Mouse (Mus musculus) embryo, embryonic 10.5 days (tissue): ENCODE measurements around the gene AI481877.

Experiments used
- DNase-seq: peaks from one replicate; pipeline ENCODE4 v3.0.0-alpha.2; 2015; ENCODE audit warnings: low spot score

The AI481877 gene

DNA sequence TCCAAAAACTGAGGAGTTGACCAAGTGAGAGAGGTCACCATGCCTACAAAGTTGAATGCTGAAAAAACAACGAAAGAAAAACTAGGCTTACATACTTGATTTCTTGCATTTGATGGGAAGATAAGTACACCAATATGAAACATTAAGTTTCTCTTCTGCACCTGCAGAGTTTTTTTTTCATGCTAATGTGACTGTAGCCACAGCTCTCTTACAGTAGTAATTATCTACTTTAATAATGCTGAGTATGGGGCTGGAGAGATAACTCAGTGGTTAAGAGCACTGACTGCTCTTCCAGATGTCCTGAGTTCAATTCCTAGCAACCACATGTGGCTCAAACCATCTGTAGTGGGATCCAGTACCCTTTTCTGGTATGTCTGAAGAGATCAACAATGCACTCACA, 13.7 kb downstream of the AI481877 start:
- no peak for DNase-seq

GRCm38 (mm10) chr4:59123557-59123956, 15.2 kb downstream of the AI481877 start:
- no peak for DNase-seq

DNA sequence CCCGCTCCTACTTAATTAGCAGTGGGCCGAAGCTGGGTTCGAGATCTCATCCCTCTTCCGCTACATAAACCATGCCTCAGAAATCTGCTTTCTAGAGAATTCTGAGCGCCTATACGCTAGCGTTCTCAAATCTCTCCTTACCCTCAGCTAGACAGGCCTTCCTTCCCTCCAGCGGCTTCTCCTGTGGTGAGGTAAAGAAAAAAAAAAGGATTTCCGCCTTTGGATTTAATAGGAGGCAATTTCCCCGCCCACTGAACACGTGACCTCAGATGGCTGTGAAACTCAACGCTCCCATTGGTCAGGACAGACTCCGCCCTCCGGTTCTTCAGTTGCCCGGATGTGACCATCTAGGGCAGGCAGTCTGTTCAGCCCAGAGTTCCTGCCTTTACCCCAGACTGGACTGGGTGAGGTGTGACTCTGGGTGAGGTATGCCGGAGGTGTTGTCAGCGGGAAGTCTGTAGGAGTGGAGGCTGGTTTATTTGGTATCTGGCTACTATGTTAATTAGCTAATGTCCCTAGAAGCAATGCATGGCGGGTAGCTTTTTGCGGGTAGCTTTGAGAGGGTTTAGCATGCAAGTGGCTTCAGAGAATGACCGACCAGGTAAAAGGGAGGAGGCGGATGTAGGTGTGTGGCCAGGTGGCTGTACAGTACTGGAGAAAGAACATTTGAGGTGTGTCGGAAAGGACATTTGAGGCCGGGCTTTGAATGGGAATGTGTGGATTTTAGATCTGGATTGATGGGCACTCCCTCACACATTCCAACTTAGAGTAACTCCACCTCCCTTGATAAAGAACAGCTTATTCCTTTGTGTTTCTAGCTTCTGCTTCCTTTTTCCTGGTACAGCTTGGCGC, 20.9 kb downstream of the AI481877 start:
- DNase-seq: no peak

DNA sequence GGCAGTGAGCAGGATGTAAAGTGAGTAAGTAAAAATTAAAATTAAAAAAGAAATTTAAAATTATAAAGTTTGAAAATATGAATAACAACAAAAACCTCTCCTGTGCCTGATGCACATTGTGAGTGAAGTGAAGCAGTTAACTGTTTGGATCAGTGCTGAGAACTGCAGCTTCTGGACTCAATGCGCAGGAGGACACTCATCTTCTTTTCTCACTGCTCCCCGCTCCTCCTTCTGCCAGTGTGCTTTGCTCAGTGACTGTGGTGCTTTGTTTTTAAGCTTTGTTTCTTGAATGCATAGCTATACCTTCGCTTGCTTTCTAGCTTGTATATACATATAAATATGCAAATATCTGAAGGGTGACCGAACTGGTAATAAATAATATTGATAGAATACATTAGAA, 30.1 kb downstream of the AI481877 start:
- no peak for DNase-seq

DNA sequence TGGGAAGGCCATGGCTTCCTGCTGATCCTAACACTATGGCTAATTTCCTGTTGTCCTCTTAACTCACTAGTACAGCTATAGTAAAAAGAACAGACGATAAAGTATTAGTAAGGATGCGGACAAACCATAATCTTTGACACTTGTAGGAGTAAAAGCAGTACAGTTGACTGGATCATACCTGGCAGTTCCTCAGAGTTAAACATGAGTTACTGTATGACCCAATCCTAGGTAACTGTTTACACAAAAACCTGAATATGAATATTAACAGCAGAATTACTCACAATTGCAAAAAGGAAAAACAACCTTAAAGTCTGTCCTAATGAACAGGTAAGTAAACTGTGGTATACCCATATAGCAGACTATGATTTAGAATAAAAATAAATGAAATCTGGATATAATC, 30.9 kb downstream of the AI481877 start:
- DNase-seq: no peak

GRCm38 (mm10) chr4:59106661-59107060, 32.1 kb downstream of the AI481877 start:
- DNase-seq: no peak

DNA sequence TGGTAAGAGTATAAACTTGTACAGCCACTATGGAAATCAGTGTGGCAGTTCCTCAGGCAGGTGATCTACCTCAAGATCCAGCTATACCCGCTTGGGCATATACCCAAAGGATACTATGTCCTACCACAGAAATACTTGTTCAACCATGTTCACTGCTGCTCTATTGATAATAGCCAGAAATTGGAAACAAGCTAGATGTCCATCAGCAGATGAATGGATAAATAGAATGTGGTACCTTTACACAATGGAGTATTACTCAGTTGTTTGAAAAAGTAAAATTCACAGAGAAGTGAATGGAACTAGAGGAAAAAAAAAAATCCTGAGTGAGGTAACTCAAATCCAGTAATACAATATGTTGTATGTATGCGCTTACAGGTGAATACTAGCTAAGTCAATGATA, 34.6 kb downstream of the AI481877 start:
- no peak for DNase-seq

DNA sequence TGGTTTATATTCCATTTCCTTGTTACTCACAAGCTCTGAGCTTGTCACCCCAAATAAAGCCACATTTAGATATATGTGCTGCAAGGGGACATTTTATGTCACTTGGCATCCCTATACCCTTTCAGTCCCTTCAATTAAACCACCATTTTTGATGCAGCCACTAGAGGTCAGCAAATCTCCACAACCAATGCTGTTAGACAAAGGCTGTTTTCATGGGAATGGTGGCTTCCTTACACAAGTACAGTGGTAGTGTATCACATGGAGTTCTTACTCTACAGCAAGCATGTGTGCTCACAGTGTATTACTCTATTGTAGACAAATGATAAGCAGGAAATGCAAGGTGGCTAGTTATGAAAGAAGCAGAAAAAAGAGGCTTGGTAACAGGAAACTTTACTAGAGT, 42.4 kb downstream of the AI481877 start:
- DNase-seq: peak; percentile 93

- no peak for DNase-seq
Observed at GRCm38 (mm10) chr4:59089391-59089790, 49.4 kb downstream of the AI481877 start.

DNA sequence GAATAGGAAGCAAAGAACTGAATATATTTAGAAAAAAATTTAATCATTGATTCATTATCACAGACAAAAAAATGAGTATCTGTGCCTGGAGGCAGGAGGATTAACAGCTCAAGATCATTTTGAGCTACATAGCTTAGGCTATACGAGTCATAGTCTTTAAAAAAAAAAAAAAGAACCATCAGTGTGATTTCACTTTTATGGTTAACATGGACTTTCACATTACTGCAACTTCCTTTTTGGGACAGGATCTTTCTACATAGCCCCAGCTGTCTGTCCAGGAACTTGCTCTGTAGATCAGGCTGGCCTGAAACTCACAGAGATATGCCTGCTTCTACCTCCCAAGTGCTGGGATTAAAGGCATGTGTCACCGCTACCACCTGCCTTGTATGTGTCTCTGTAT, 55.4 kb downstream of the AI481877 start:
- no peak for DNase-seq

GRCm38 (mm10) chr4:59069276-59069675, 69.5 kb downstream of the AI481877 start:
- no peak for DNase-seq

- no peak for DNase-seq
Observed at GRCm38 (mm10) chr4:59062526-59062925, 76.3 kb downstream of the AI481877 start.

DNA sequence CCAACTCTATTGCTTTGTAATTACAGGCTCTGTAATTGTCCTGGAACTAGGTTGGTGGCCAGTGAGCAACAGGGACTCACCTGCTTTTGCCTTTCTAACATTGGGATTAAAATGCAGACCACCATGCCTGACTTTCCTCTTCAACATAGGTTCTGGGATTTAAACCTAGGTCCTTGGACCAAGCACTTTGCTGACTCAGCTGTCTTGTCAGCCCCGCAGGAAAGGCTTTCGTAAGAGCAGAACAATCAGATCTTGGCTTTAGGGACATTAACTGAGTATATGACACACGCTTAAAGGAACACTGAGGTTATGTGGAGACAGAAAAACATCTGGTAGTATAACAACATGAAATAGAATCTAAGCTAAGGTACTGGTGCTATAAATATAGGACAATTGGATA, 80.9 kb downstream of the AI481877 start:
- no peak for DNase-seq

- no peak for DNase-seq
Observed at GRCm38 (mm10) chr4:59051081-59051480, 87.7 kb downstream of the AI481877 start.

DNA sequence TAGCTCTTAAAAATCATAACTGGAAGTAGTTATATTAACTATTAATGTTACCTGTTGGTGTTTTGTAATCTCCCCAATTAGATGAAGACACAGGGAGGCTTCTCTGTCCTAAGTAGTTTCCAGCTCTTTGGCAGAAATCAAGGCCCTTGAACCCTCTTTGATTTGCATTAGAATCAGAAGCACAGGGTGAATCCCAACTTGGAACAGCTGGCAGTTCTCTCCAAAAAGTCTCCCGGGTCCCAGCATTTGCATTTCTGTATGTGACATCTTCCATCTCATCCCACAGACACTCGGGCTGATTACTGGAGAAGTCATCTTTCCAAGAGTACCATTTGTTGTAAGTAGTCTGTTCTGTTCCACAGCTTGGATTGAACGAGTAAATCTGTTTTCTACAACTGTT, 91.6 kb downstream of the AI481877 start:
- no peak for DNase-seq

DNA sequence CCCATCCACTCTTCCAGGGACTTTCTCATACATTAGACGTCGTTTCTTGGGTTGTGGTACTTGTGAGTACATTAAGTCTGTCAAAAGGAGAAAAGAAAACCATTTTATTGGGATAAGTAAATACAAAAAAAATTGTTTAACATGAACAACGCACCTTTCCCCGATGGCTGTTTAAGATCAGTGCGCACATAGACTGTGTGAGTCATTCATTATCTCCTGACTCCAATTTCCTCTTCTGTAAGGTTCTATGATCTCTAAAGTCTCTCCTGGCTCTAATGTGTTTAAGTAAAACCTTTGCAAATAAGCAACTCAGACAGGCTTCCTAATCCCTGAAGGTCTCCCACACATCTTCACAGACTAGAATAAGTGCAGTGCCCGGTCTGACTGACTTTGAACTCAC, 94.9 kb downstream of the AI481877 start:
- no peak for DNase-seq

GRCm38 (mm10) chr4:59043074-59043473, 95.7 kb downstream of the AI481877 start:
- DNase-seq: no peak

DNA sequence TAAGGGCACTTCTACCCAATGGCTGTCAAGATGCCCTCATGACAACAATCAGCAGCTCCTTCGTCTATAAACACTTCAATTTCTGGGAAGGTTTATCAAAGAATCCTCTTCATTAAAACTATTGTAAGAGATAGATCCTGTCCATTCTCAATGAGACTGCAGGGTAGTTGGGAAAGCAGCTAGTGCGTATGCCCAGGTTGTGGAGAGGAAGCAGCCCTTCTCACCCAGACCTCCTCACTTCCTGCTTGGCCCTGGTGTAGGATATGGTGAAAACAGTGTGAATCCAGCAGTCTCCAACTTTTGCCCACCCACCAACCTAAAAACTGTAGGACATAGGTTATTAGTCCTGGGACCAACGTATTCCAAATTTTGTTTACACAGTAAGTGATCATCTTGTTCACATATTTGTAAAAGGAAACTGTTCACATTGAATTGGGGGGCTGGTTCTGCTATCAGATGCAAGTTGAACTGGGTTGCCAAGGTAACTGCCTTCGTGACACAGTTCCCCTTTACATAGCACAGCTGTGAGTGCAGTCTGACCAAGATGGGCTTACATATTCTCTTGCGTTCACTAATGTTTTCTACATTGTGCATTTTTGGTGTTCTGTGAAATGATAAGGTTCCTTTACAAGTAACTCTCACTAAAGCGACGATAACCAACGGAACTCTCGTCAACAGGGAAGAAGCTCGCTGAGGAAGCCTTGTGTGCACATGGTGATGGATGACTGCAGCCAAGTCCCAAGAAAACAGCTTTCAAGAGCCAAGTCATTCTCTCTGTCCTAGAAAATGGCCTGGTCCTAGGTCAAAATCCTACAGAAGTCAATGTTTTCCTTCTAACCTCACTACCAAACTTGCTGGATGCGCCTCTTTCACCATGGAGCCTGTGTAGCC, 98.1 kb downstream of the AI481877 start:
- DNase-seq: no peak

- no peak for DNase-seq
Observed at GRCm38 (mm10) chr4:59037525-59037924, 101.3 kb downstream of the AI481877 start.

- peak; percentile 92 for DNase-seq
Observed at GRCm38 (mm10) chr4:59036490-59037127, 102.2 kb downstream of the AI481877 start.

DNA sequence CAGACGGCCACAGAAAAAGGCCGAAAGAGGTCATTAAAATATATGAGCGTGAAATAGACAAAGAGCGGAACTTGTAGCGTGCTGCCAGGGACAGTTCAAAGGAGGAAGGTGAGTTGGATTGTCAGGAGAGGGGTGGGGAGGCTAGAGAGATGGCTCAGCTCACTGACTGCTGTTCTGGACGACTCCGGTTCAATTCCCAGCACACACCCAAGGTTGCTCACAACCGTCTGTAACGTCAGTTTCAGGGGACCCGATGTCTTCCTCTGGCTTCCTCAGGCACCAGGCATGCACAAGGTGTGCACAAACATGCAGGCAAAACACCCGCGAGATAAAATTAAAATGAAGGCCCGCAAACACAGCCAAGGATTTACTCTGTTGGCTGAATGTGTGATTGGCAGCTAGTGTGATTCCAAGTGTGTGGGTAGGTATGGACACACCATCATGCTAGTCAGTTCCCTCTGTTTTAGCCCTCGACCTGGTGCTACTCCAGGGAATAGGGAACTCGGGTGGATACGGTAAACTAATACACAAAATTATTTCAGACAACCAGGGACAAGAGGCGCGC, 102.9 kb downstream of the AI481877 start:
- DNase-seq: no peak
